Mouse (Mus musculus) olfactory bulb, adult 2 months (tissue): Measurements from ENCODE around the gene Pip4k2c. TPM values are rescaled to one million over a fixed set of nuclear protein-coding genes. Genes with fewer than 3 reads are reported as not detected.

ENCODE experiments used
- H3K27ac ChIP-seq: fragments of 200-500 bp; 2 replicates; pipeline ENCODE4 v1.5.1; 2012; ENCODE audit warnings: low read depth, low read length; ENCODE audit not compliant: insufficient read depth
- H3K4me1 ChIP-seq: fragments of 200-500 bp; 2 replicates; pipeline ENCODE4 v1.6.1; 2012; ENCODE audit warnings: low read length; ENCODE audit not compliant: control insufficient read depth, insufficient read depth
- H3K4me3 ChIP-seq: fragments of 200-500 bp; 2 replicates; pipeline ENCODE4 v1.5.1; 2012; ENCODE audit warnings: mild to moderate bottlenecking, low read depth, low read length, moderate library complexity; ENCODE audit not compliant: insufficient read depth
- CTCF ChIP-seq: fragments of 200-500 bp; IDR thresholded peaks from 2 replicates; pipeline ENCODE4 v1.5.1; 2012; ENCODE audit warnings: low read depth, mild to moderate bottlenecking, low read length, moderate library complexity; ENCODE audit not compliant: insufficient read depth
- POLR2A ChIP-seq: fragments of 200-500 bp; IDR thresholded peaks from 2 replicates; pipeline ENCODE4 v1.6.1; 2012; ENCODE audit warnings: mild to moderate bottlenecking, low read depth, low read length, moderate library complexity; ENCODE audit not compliant: insufficient read depth
- WGBS: fragments of 180-500 bp; shearing (Covaris S2); methylation state at CpG from one replicate; pipeline ENCODE4 v1.1.7; 2018; 5-methylcytosine and 5-hydroxymethylcytosine counted together
- polyA plus RNA-seq: library from polyadenylated mRNA; stranded (reverse); fragments of >200 nt; gene quantifications from 2 replicates; pipeline ENCODE4 v1.2.4, GENCODE M21; 2012; ENCODE audit warnings: low replicate concordance; ENCODE audit not compliant: missing spikeins, insufficient read depth, insufficient read length

Pip4k2c gene
- polyA plus RNA-seq, 1 experiment: 102 TPM

DNA sequence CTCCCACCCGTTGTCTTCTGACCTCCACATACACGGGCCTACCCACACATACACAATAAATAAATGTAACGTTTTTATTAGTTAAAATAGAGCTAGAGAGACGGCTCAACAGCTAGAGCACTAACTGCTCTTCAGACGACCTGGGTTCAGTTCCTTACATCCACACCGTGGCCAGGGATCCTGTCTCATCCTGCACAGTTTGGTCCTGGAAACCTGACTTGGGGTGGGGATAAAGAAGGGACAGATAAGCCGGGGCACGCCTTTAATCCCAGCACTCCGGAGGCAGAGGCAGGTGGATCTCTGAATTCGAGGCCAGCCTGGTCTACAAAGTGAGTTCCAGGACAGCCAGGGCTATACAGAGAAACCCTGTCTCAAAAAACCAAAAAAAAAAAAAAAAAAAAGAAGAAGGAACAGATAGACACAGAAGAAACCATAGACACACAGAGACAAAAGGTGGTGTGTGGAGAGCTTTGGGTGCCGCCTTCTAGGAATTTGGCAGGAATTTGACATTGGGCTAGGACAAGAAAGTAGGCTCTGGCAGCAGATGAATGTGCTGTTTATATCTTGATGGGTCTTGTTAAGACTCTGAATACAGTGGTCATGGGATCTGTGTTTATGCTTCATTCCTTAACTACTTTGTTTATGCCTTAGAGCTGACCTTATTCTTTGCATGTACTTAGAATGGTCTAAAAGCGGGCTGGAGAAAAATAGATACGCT, 2.5 kb upstream of the Pip4k2c start:
- Histone ChIP-seq H3K4me1 (peaks cover 14% of the 10 kb centered on the region), H3K27ac (no peak overlapping the region), H3K4me3 (no peak overlapping the region)
- TF ChIP-seq CTCF (no peak), POLR2A (no peak)
- WGBS: 81% methylated on average over 13 of the region's 13 CpGs

- Histone ChIP-seq H3K4me3 (no peak overlapping the region), H3K4me1 (peaks cover 19% of the 10 kb centered on the region), H3K27ac (no peak overlapping the region)
- no peak for TF ChIP-seq CTCF
- WGBS: 90% methylated on average over 8 of the region's 8 CpGs
Measured at GRCm38 (mm10) chr10:127213272-127213671, 1.9 kb upstream of the Pip4k2c start.

DNA sequence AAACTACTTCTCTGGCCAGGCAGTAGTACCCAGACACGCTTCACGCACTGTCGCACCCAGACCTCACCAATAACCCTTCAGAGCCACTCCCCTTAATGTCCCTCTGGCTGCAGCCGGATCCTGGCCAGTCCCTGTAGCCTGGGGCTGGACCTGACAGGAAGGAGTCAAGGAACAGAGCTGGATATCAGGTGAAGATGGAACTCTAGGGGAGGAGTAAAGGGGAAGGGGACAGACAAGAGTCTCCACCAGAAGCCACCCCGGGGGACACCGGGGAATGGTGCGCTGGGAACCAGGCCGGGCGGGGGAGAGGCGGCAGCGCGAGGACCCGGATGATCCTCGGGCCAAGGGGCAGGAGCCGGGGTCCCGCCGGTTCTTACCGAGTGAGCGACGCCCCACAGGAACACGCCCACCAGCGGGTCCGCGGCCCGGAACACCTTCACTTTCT, 402 bp downstream of the Pip4k2c start:
- 1% methylated on average over 25 of the region's 25 CpGs for WGBS

GRCm38 (mm10) chr10:127209928-127210570, 1.3 kb downstream of the Pip4k2c start:
- Histone ChIP-seq H3K4me1 (peaks cover 22% of the 10 kb centered on the region), H3K4me3 (peak overlapping the region; percentile 80), H3K27ac (peak overlapping the region; percentile 91)
- 46% methylated on average over 13 of the region's 13 CpGs for WGBS
- no peak for TF ChIP-seq POLR2A
- no peak for TF ChIP-seq CTCF

More for the DNA sequence above, 402 bp downstream of the Pip4k2c start:
- TF ChIP-seq POLR2A (no peak), CTCF (no peak)
- Histone ChIP-seq H3K4me1 (peaks cover 22% of the 10 kb centered on the region), H3K4me3 (peak overlapping the region; percentile 80), H3K27ac (peak overlapping the region; percentile 35; the same call in 1 of the 2 replicates)

GRCm38 (mm10) chr10:127208921-127209320, 2.5 kb downstream of the Pip4k2c start:
- peaks cover 22% of the 10 kb centered on the region for H3K4me1 ChIP-seq
- peak overlapping the region; percentile 91 for H3K27ac ChIP-seq
- WGBS: 41% methylated on average over 4 of the region's 4 CpGs
- TF ChIP-seq POLR2A (no peak), CTCF (no peak)
- H3K4me3 ChIP-seq: no peak overlapping the region

DNA sequence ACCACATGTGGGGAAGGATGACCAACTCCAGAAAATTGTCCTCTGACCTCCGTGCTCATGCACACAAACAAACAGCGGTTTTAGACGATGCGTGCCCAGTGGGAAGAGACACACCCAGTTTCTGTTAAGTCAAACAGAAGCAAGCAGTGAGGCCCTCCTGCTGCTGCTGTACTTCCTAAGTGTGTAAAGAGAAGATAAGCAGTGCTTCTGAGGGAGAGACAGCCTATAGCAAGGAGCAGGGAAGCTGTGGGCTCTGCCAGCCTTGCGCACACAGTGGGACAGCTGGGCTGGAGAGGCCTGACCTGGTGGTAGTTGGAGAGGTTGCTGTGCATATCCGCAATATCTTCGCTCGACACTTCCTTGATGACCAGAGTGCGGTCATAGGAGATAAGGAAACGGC, 6.0 kb downstream of the Pip4k2c start:
- H3K4me3 ChIP-seq: no peak overlapping the region
- WGBS: 90% methylated on average over 10 of the region's 10 CpGs
- H3K4me1 ChIP-seq: peaks cover 15% of the 10 kb centered on the region
- no peak for TF ChIP-seq POLR2A
- TF ChIP-seq CTCF: no peak
- H3K27ac ChIP-seq: no peak overlapping the region

DNA sequence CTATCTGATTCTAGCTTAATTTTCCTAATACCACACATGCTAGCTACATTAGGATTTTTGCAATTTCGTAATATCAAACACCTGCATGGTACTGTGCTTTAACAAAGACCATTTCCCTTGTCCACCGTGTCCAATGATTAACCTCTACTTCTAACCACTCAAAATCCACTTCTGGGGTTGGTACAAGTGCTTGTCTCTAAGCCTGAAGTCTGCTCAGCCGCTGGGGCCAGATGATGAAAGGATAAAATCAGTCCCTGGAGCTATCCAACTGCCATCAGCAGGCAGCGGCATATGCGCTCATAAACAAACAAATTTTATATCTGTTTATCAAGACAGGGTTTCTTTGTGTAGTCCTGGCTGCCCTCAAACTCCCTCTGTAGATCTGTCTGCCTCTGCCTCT, 6.8 kb downstream of the Pip4k2c start:
- WGBS: 94% methylated on average over 5 of the region's 5 CpGs

DNA sequence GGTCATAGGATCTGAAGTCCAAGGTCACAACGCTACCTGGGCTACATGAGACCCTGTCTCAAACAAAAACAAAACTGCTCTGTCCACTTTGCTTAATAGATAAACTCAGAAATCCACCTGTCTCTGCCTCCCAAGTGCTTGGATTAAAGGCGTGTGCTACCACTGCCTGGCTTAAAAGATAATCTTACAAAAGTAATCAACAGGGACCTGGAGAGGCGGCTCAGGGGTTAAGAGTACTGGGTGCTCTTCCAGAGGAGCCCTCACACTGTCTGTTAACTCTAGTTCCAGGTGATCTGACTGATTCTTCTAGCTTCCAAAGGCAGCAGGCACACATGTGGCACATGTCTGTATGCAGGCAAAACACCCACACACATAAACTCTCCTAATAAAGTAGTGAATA, 8.3 kb downstream of the Pip4k2c start:
- TF ChIP-seq CTCF: no peak
- TF ChIP-seq POLR2A: no peak
- WGBS: 91% methylated on average over 3 of the region's 3 CpGs

More for the DNA sequence above, 6.8 kb downstream of the Pip4k2c start:
- Histone ChIP-seq H3K4me1 (peaks cover 13% of the 10 kb centered on the region), H3K4me3 (no peak overlapping the region), H3K27ac (no peak overlapping the region)
- no peak for TF ChIP-seq POLR2A
- TF ChIP-seq CTCF: no peak

DNA sequence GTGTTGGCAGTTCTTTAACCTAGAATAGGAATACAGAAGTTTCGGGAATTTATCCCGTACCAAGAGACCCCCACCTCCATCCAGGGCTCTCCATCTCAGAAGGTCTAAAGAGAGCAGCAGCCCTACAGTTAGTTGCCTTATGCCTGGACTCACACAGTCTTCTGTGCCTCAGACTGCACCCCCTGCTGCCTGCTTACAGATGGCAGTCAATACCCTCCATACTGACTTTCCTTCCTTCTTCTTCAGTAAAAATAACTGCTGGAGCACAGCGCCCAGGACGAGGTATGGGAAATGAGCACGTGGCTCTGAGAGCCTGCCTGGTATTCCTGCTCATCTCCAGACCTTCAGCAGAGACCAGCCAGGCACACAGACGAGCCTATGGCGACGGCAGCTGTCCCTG, 11.1 kb downstream of the Pip4k2c start:
- WGBS: 79% methylated on average over 8 of the region's 8 CpGs
- H3K4me3 ChIP-seq: no peak overlapping the region
- peaks cover 16% of the 10 kb centered on the region for H3K4me1 ChIP-seq
- no peak for TF ChIP-seq POLR2A
- no peak overlapping the region for H3K27ac ChIP-seq

More for the DNA sequence above, 8.3 kb downstream of the Pip4k2c start:
- Histone ChIP-seq H3K4me1 (peaks cover 3% of the 10 kb centered on the region; the same call in 1 of the 2 replicates), H3K27ac (no peak overlapping the region), H3K4me3 (no peak overlapping the region)

DNA sequence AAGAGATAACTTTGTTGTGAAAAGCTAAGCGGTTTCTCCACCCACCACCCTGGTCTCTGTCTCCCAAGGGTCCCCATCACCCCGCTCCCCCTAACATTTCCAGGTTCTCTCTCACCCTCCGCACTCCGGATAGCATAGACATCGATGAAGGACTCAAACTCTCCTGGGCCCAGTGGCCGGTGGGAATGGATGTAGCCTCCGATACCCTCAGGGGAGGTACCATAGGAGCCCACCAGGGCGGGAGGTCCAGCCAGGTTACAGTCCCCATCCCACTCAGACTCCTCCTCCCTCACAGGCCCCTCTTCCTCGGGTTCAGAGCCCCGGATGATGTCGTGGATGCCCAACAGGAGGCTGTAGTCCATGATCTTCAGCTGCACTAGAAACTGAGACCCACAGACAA, 11.9 kb downstream of the Pip4k2c start:
- TF ChIP-seq CTCF: no peak
- no peak for TF ChIP-seq POLR2A
- peaks cover 21% of the 10 kb centered on the region for H3K4me1 ChIP-seq
- no peak overlapping the region for H3K4me3 ChIP-seq
- no peak overlapping the region for H3K27ac ChIP-seq
- WGBS: 80% methylated on average over 11 of the region's 11 CpGs
